Mouse (Mus musculus) spleen, postnatal 10 days (tissue): ENCODE measurements around the gene Sh3rf1.

Experiments
- DNase-seq, 2 experiments: peaks; one replicate each; pipeline ENCODE4 v3.0.0; 2021 to 2022; ENCODE audit warnings: low spot score in 2 of 2

Sh3rf1 gene

DNA sequence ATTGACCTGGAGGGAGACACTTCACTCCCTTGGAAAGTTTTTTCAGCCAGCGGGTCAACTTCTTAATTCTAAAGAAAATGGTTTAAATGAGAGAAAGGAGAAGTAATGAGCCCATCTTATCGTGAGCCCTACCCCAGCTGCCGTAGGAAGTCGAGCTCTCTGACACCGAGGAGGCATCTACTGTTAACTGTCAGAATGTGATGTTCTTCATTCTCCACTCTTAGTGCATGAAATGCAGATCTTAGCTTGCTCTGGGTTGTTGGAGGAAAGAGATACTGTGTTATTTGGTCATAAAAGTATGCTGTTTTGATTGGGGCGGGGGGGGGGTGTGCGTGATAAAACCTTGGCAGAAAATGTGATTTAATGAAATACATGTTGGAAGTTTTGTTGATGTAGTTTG lies 62.7 kb downstream of the Sh3rf1 start:
- DNase-seq = no peak

DNA sequence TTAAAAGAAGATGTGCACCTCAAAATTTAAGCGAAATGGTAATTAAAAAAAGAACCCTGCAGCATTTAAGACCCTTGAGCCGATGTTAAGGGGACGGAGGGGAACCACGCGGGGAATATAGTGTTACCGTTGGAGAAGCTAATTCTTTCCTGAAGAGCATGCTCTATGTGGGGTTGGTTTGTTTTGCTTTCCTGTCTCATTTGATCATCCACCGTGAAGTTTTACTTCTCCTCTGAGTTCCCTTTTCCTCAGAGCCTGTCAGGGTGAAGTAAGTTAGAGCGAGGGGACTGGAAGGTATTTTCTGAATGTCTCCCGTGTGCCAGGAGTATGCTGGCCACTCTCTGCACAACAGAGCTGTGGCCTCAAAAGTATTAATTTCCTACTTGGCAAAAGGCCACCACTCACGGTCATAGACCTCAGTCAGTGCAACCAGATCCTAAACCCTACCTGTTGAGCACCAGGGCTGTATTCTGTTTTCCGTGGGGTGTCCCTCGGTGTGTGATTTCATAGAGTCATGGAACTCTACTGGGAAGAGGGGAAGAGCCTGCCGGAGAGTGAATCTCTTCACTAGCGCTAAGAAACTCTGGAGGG lies 63.2 kb downstream of the Sh3rf1 start:
- no peak for DNase-seq

DNA sequence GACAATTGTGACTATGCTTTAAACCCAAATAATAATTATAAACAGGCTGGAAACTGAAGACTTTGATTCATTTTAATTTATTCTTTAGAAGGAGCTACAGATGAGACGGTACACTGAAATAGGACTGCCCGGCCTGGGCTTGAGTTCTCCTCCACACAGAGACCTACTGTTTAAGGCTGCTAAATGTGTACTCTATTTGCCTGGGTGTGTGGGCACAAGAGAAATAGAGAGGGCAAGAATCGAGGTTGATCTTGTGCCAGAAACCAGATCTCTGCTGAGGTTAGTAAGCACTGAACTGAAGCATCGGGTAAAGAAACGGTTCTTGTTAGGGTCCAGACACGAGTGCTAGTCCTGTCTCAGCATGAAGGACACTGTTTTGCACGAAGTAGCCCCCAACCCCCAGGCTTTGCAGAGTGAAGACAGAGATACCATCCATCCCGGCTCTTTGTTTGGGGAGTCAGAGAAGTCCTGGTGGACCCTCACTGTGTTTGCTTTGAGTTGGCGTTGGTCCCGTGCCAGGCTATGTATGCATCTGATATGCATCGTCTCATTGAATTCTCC lies 64.4 kb downstream of the Sh3rf1 start:
- DNase-seq = no peak

DNA sequence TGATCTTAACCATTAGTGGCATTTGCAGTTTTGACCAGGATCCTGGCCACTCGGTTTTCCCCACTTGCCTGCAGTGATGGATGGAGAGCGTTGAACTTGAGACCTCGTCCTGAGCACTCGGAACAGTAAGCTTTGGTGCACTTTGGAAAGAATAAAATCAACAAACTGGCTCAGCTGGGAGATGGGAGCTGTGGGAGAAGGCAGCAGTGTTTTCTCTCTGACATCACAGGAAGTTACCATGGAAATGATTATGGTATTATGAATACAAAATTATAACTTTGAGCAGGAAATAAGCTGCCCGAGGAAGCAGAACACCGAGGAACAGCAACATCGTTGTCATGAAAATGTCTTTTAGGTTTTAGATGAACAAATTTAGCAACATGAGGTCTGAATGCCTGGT lies 65.0 kb downstream of the Sh3rf1 start:
- no peak for DNase-seq

DNA sequence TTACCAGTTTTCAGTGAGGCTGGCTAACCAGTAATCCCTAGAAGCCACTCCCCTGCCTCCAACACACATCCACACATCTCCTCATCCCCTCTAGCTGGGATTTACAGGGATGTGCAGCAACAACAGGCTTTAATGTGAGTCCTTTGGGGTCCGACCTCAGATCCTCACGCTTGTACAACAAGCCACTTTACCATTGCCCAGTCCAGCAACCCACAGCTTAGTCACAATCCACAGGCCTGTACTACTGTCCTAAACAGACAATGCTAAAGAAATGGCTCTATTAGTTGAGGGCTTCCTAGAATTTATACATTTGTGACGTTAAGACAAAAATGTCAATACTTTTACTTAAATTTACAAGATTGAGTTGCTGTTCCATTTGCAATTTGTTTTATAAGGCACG lies 71.4 kb downstream of the Sh3rf1 start:
- no peak for DNase-seq

DNA sequence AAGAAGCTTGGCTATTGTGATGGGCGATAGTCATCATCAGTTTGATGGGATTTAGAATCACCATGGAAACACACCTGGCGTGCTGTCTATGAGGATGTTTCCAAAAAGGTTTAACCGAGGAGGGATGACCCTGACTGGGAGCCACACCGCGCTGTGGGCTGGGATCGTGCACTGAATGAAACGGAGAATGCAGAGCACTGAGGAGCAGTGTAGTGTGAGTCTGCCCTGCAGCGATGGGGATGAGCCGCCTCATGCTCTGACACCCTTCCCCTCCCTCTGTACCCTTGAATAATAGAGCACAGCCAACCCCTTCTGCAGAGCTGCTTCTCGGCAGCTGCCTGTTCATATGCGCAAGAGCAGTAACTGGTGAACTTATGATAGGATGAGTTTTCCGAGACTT lies 71.8 kb downstream of the Sh3rf1 start:
- no peak for DNase-seq

DNA sequence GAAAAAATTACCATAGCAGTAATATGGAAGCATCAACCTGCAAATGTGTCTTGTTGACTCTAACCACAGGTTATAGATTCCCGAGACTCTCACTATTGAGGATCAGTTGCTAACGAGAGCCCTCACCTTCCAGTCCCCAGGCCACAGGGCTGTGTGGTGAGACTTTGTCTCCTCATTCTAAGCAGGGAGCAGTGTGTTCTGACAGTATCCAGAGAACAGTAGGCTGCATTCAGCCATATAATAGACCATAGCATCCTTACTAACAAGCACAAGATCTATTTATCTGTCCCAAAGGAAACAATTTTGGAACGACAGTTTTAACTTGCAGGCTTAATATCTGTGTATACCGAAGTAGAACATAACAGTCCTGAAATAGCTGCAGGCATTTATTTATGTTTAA lies 75.2 kb downstream of the Sh3rf1 start:
- no peak for DNase-seq

DNA sequence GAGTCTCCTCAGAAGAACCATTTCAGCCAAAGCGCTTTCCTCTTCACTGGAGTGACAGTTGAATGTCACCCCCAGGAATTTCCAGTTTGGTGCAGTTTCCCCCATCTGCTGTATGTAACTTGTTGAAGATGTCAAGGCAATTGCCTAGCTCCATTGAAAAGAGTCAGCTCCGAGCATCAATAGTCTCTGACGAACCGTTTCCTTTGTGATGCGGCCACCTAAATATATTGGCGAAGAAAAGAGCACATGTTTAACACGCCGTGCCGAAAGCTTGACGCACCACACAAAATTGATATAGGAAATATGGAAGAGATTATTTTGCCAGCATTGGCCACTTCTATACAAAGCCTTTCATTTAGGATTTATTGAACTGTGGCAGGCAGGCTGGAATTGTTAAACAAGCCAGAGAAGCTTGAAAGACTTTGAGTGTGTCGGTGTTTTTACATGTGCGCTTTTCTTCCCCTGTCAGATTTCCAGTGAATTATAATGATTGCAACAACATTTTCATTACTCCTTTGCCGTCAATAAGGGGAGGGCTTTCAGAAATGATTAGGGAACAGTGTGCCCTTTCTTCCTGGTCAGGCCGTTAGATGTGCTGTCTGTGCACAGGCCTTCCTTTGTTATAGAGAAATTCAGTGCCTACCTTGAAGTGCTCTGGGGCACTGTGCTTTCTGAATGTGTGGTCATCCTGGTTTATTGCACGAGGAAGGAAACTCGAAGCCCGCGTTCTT lies 77.8 kb downstream of the Sh3rf1 start:
- DNase-seq = no peak

DNA sequence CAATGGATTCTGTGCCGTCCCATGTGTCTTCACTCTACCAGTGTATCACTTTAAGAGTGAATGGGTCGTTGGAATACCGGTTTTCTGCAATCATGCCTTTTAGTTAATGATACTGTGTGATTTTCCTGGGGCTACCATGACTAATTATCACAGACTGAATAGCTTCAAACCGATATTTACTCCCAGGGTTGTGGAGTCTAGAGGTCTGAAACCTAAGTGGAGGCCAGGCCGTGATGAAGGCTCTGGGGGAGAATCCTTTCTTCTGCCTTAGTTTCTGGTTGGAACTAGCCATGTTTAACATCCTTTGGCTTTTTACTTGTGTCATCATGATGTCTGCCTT lies 78.3 kb downstream of the Sh3rf1 start:
- DNase-seq = no peak

DNA sequence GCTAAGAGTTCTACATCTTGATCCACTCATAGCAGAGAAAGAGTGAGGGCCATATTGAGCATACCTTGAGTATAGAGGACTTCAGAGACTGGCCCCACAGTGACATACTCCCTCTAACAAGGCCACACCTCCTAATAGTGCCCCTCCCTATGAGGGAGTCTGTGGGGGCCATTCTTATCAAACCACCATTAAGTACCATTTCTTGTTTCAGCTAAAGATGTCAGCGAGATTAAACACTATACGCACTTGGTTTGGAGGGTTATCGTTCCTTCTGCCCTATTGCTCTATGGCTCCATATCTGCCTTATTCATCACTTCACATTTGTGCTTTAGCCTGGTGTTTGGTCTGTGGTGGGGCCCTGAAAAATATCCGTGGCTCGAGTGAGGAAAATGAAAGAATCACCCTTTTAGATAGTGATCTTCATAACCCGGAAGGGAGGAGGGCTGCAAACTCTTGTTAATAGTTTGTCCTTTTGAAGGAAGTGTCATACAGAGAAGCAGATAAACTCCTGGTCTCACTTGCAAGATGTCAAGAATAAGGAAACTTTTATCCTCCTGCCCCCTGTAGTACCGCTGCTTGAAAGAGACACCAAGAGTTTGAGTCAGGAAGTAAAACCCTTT lies 81.9 kb downstream of the Sh3rf1 start:
- DNase-seq = no peak

DNA sequence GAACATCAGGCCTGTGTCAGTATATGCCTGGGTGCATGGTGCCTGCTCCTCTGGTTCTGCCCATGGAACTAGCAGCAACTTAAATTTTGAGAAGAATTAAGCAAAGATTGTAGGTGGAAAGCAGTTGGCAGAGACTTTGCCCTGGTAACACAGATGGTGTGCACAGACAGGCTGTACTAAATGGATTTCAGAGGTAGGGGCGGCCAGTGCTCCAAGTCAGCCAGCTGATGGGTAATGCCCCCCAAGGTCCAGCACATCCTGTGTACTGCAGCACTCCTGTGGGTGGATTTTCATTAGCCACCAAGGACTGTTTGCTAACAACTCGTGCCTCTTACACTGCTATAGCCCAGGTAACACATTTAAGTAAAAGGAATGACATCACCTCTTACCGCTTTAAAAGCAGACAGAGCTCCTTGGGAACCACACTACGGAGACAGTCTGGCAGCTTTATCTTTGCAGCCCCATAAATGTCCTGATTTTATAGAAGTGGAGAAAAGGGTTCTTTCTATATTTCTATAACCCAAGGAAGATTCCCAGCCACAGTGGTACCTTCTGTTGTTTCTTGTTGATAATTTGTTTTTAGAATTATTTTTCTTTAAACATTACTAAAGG lies 82.9 kb downstream of the Sh3rf1 start:
- DNase-seq = no peak

DNA sequence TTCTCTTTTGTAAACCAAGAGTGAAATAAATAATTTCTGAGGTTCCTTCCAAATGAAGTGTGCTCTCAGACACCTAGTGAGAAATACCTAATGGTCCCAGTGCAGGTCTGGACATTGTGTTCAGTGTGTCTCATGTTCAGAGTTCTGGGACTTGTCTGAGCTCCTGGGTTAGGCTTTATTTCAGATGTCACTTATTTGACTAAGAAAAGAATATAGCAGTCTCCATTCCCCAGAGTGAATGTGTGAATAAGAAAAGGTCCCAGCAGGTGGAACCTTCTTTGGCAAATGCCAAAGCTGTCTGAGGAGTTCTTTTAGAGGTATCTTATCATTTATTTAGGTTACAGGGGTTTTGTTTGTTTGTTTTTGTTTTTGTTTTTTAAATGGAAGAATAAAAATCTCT lies 85.2 kb downstream of the Sh3rf1 start:
- DNase-seq = no peak

DNA sequence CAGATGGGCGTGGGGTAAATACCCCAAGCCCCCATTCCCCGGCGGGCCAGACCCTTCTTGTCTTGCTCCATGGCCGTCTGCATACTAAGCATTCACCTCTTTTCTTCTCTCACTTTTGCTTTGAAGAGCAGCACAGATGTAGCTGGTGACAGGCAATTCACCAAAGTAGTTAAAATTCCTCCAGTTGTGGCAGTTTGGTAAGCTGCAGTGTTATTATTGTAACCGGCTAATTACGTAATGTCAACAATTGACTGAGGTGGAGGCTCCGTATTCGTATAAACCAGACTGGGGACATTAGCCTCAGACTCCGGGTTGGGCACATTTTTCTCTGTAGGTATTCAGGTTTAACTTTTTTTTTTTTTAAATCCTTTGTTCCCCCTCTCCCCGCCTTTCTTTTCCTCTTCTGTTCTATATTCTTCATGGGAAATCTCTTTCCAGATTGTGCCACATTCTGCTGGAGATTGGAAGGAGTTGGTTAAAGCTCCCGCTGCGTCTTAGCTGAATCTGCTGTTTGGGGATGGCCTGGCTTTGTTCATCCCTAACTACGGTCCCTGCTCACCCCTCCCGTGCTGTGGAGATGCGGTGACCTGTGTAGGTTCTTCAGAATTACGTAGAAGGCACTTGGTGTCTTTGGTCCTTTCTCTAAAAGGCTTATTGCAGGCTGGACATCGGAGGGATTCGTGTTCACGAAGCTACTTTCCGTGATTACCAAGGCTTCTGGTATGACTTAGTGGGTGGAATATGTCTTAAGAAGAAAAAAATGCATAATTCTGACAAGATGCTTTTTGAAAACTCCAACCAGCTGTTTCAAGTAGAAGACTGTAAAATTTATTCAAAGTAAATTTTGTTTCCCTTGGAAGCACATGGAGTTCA lies 86.1 kb downstream of the Sh3rf1 start:
- DNase-seq = no peak

DNA sequence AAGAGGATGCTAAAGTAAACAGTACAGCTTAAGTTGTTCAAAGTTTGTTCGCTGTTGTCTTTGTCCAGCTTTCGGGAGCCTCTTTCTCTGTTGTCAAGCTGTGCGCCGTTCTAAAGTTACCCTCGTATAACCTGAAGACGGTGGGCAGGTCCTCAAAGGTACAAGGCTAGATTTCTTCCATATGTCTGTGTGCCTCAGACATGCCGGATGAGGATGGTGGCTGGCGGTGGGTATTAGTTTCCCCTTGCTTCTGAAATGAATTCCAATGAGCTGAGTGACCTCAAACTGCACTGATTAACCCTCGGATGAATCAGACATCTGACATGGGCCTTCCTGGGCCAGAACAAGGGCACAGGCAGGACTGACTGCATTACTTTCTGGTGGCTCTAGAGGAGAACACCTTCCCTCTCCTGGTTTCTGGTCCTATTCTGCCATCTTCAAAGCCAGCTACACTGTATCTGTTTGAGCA lies 86.8 kb downstream of the Sh3rf1 start:
- DNase-seq = no peak

DNA sequence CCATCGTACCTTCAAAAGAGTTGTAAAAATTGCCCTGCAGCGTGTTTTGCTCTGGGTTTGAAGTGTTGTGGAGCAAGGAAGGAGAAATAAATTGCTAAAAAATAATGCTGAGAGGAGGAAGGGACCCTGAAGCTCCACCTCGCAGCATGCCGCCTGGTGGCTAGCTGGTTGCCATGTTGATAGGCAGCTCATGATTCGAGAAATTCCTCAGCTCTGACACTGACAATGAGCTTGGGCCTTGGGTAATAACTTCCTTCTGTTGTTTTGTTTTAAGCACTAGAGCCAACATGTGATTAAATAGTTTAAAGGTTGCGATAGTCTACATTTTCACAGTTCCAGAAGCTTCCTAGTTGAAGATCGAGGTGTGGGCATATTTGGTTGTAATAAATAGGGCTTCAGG lies 89.3 kb downstream of the Sh3rf1 start:
- no peak for DNase-seq

DNA sequence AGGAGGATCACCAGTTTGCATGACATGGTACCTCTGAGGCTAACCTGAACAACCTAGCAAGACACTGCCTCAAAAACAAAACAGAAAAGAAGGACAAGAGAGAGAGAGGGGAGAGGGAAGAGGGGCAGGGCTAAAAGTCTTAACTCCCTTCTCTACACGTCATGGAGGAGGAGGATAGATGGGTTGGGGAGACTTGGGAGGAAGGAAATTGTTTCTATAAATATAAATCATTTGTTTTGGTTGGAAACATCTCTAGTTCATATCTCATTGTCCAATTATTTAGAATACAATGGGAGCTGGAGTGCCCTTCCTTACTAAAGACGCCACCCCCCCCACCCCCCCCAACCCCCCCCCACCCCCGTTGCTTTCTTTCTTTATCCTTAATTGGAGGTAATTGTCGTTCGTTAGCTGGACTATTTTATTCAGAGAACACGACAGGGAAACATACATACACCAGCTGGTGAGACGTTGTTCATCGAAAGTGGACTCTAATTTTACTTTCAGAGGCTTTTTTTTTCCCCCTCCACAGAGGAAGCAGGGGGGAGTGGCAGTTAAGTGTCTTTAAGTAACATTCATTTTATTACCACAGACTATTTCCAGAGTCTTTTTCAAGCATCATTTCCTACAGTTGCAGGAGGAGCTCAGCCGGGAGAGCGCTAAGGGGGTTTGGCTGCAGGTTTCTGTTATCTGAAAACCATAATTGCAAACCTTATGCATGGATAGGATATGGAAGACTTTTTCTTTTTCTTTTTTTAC lies 92.5 kb downstream of the Sh3rf1 start:
- no peak for DNase-seq

DNA sequence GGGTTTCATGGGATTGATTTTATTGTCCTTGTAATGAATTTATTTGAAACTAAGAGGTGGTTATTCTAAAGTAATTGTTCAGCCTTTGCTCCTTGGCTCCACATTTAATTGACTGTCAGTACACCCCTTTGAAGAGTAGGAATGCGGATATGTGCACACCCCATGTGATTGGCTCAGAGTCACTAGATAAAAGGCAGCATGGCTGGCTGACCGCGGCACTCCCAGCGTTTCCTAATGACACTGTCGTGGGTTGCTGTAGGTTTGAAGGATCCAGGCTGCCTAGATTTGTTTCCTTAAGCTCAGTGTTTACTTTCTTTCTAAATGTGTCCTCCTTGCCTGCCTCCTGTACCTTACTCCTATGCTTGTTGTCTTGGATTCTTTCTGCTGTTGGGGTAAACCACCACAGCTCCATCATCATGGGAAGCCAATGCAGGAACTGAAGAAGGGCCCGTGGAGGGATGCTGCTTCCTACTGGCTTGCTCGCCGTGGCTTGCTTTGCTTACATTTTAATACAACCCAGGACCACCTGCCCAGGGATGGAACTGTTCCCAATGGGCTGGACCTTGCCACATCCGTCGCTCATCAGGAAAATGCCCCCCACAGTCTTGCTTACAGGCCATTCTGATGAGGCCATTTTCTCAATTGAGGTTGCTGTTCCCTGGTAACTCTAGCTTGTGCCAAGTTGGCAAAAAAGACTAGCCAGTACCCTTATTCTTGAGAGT lies 93.3 kb downstream of the Sh3rf1 start:
- no peak for DNase-seq

DNA sequence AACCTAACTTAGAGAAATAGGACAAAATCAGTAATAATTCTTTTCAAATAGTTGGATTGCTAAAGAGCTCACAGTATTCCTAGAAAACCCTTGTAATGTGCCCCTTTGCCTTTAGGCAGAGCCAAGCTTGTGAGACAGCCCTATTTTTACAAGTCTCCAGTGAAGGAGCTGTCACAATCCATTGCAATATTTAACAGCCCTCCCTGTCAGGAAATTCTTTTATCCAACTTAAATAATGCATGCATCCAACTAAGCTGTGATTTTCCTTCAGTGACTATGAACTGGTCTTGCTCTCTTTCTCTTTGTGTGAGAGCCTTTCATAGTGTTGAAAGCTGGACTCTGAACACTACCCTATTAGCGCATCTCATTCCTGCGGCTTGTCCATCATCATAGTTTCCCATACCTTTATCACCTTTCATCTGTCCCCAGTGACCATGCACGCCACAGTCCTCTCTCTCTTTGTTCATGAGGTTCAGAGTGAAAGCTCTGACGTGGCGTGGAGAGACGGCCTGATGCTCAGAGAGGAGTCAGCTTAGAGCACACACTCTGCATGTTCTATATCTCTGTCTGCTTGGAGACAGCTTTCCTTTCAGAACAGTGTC lies 94.0 kb downstream of the Sh3rf1 start:
- DNase-seq = no peak

DNA sequence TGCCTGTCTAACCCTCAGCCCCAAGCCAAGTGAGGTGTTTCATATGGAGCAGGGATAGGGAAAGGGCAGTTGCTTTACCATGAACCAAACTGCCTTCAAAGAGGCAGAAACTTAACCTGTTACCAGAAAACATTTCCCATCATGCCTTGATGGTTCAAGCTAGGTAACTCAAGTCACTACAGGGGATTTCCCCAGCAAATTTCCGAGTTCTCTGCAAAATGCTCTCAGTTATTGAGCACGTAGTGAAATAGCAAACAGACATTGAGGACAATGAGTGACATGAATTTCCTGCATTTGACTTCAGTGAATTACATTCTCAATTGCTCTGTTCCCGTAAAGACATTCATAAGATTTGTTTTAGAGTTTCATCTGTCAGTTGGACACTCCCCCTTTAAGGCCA lies 97.5 kb downstream of the Sh3rf1 start:
- DNase-seq = no peak

DNA sequence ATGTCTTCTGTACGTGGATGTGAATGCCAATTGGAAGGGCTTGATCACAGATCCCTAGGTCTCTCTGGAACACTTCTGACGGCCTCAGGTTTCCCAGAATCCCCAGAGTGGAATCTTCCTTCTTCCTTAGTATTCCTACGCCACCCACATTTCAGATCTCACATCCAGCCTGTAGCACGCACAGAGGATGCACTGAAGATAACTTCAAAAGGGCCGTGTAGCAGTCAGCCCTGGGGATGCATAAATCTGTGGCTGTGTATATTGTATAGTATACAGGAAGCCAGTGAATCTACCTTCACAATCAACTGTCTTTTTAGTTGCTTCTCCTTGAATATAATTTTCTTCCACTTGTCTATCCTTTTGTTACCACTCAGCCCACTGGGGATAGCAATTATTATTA lies 98.1 kb downstream of the Sh3rf1 start:
- no peak for DNase-seq
